Mouse (Mus musculus): ENCODE data around the gene Tiam1. TPM values are rescaled to one million over a fixed set of nuclear protein-coding genes. Genes with fewer than 3 reads are reported as not detected.

Tiam1 gene
- polyA plus RNA-seq, 1 experiment from 2014 or later = 18.8 TPM

DNA sequence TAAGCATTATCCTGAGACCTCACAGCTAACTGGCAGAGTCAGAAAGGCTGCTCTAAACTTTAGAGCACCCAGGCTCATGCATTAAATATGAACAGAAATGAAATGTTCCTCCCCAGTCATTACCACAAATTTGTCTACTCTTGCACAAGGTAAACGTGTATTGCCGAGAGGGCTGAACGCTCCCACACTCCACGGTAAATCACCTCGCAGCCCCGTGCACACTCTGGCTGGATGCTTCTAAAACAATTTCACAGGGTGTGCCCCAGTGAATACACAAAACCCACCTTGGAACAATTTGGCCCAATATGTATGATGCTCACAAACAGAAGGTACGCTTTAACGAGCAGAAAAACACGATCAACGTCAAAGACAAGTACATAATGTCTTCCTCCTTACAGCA is 185.5 kb downstream of the Tiam1 start:
- Histone ChIP-seq H3K4me1 (replicated peaks; ENCODE audit: control insufficient read depth, insufficient read depth) (0 out of 2 replicates have a peak, but pooled peaks cover 2% of the 10 kb centered on the region), H3K27me3 (ENCODE audit: control insufficient read depth, insufficient read depth, low read length) (no peaks in the 10 kb centered on the region), H3K36me3 (ENCODE audit: control insufficient read depth, insufficient read depth, low read length) (no peaks in the 10 kb centered on the region), H3K4me2 (replicated peaks; ENCODE audit: low read depth) (no peak overlapping the region), H3K4me3 (ENCODE audit: low read depth, low read length) (no peak overlapping the region), H3K9me3 (ENCODE audit: control insufficient read depth, low read length) (no peaks in the 10 kb centered on the region), H3K9ac (ENCODE audit: low read length) (no peak overlapping the region), H3K27ac (replicated peaks) (0 out of 2 replicates have a peak overlapping the region, but pooled peaks have one; percentile 41)
- TF ChIP-seq CTCF (IDR thresholded peaks at IDR 0.05; ENCODE audit: low read depth) = no peak
- TF ChIP-seq EP300 (optimal IDR thresholded peaks at IDR 0.05) = no peak
- 59% methylated on average over 10 of the region's 10 CpGs for WGBS
- DNase-seq (ENCODE audit: low spot score) (no peak), ATAC-seq (ENCODE audit: low FRiP score, low TSS enrichment) (no peak)

DNA sequence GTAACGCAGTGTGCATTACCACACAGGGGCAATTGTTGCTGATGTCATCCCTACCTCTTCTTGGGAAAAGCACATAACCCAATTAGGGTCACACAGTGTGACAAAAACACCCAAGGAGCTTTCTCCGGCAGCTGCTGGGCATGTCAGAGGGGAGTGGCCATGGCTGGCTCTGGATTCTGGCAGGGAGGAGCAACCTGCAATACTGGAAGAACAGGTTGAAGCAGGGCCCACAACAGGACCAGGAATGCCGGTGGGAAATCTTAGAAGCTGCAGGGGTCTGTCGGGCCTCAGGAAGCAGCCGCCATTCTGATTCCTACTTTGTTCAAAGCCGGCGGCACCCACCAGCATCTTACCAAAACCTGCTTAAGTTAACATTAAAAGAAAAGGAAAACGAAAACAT is 189.0 kb downstream of the Tiam1 start:
- H3K36me3 ChIP-seq (ENCODE audit: control insufficient read depth, insufficient read depth, low read length) = no peaks in the 10 kb centered on the region
- H3K9ac ChIP-seq (ENCODE audit: low read length) = no peak overlapping the region
- ATAC-seq (ENCODE audit: low FRiP score, low TSS enrichment) (peak; percentile 83), DNase-seq (ENCODE audit: low spot score) (peak; percentile 72)
- no peak overlapping the region for H3K4me2 ChIP-seq (replicated peaks; ENCODE audit: low read depth)
- no peaks in the 10 kb centered on the region for H3K27me3 ChIP-seq (ENCODE audit: control insufficient read depth, insufficient read depth, low read length)
- 50% methylated on average over 8 of the region's 8 CpGs for WGBS
- peak overlapping the region; percentile 81 for H3K27ac ChIP-seq (replicated peaks)
- no peaks in the 10 kb centered on the region for H3K9me3 ChIP-seq (ENCODE audit: control insufficient read depth, low read length)
- H3K4me3 ChIP-seq (ENCODE audit: low read depth, low read length) = no peak overlapping the region
- TF ChIP-seq EP300 (optimal IDR thresholded peaks at IDR 0.05) (peak; percentile 65), CTCF (IDR thresholded peaks at IDR 0.05; ENCODE audit: low read depth) (no peak)
- H3K4me1 ChIP-seq (replicated peaks; ENCODE audit: control insufficient read depth, insufficient read depth) = 0 out of 2 replicates have a peak, but pooled peaks cover 2% of the 10 kb centered on the region

DNA sequence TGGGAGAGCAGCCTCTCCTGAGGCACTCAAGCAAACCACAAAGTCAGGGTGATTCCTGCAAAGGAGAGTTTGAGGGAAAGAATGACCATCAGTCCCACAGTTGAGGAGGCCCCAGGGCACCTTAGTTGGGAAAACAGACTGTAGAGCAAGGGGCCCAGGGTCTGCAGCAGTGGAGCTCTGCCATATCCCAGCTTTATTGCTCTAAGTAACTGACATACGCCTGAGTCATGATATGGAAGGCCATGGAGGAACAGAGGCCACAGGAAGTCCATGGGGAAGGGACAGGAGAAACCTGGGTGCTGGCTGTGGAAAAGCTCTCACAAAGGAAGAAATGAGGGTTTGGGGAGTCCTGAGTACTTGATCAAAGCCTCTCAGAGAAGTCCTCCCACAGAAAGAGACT is 189.5 kb downstream of the Tiam1 start:
- Histone ChIP-seq H3K36me3 (ENCODE audit: control insufficient read depth, insufficient read depth, low read length) (no peaks in the 10 kb centered on the region), H3K9me3 (ENCODE audit: control insufficient read depth, low read length) (no peaks in the 10 kb centered on the region), H3K27ac (replicated peaks) (peak overlapping the region; percentile 81), H3K4me2 (replicated peaks; ENCODE audit: low read depth) (no peak overlapping the region), H3K27me3 (ENCODE audit: control insufficient read depth, insufficient read depth, low read length) (no peaks in the 10 kb centered on the region), H3K4me1 (replicated peaks; ENCODE audit: control insufficient read depth, insufficient read depth) (0 out of 2 replicates have a peak, but pooled peaks cover 2% of the 10 kb centered on the region), H3K4me3 (ENCODE audit: low read depth, low read length) (no peak overlapping the region), H3K9ac (ENCODE audit: low read length) (no peak overlapping the region)
- ATAC-seq (ENCODE audit: low FRiP score, low TSS enrichment) (peak; percentile 9; the same call in 1 of the 2 replicates), DNase-seq (ENCODE audit: low spot score) (no peak)
- TF ChIP-seq EP300 (optimal IDR thresholded peaks at IDR 0.05) (no peak), CTCF (IDR thresholded peaks at IDR 0.05; ENCODE audit: low read depth) (no peak)
- WGBS = 67% methylated on average over 1 of the region's 1 CpGs

DNA sequence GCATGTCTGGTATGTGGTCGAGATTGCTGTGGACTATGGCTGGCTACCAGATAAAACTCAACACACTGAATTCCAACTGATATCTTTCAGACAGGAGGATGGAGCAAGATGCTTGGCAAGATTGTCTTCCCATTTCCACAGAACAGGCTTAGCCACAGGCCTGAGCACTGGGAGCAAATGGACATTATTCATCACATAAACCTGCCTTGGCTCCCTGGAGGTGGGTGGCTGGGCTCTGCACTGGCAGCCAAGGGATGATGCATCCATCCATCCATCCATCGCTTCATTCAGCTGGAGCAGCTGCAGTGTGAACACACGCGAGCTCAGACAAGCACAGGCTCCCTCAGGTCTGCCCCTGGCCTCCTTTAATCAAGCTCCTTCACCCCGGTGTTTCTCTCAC is 190.7 kb downstream of the Tiam1 start:
- H3K4me2 ChIP-seq (replicated peaks; ENCODE audit: low read depth) = no peak overlapping the region
- H3K36me3 ChIP-seq (ENCODE audit: control insufficient read depth, insufficient read depth, low read length) = no peaks in the 10 kb centered on the region
- 68% methylated on average over 5 of the region's 5 CpGs for WGBS
- H3K27me3 ChIP-seq (ENCODE audit: control insufficient read depth, insufficient read depth, low read length) = no peaks in the 10 kb centered on the region
- H3K9ac ChIP-seq (ENCODE audit: low read length) = no peak overlapping the region
- no peaks in the 10 kb centered on the region for H3K9me3 ChIP-seq (ENCODE audit: control insufficient read depth, low read length)
- H3K27ac ChIP-seq (replicated peaks) = no peak overlapping the region
- no peak for ATAC-seq (ENCODE audit: low FRiP score, low TSS enrichment)
- no peak overlapping the region for H3K4me3 ChIP-seq (ENCODE audit: low read depth, low read length)
- 0 out of 2 replicates have a peak, but pooled peaks cover 2% of the 10 kb centered on the region for H3K4me1 ChIP-seq (replicated peaks; ENCODE audit: control insufficient read depth, insufficient read depth)
- no peak for DNase-seq (ENCODE audit: low spot score)
- TF ChIP-seq EP300 (optimal IDR thresholded peaks at IDR 0.05) (no peak), CTCF (IDR thresholded peaks at IDR 0.05; ENCODE audit: low read depth) (no peak)

DNA sequence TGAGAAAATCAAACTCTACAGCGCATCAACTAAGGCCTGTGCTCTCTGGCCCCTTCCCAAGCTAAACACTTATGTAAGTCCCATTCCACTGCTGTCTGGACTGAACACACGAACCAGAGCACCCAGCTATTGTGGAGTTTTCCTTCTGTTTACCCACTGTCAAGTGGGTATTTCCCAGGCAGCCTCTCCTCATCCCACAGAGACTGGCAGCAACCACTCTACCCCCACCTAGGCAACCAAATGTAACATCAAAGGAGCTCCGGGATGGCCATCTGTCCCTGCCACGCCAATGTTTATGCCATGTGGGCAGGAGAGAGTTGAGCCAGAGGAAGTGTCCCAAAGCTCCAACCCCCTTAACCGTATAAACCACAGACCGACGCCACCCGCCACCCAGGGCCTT is 192.8 kb downstream of the Tiam1 start:
- 56% methylated on average over 8 of the region's 8 CpGs for WGBS
- Histone ChIP-seq H3K36me3 (ENCODE audit: control insufficient read depth, insufficient read depth, low read length) (no peaks in the 10 kb centered on the region), H3K27me3 (ENCODE audit: control insufficient read depth, insufficient read depth, low read length) (no peaks in the 10 kb centered on the region), H3K9me3 (ENCODE audit: control insufficient read depth, low read length) (no peaks in the 10 kb centered on the region), H3K27ac (replicated peaks) (no peak overlapping the region), H3K4me1 (replicated peaks; ENCODE audit: control insufficient read depth, insufficient read depth) (0 out of 2 replicates have a peak, but pooled peaks cover 2% of the 10 kb centered on the region), H3K4me3 (ENCODE audit: low read depth, low read length) (no peak overlapping the region), H3K9ac (ENCODE audit: low read length) (no peak overlapping the region), H3K4me2 (replicated peaks; ENCODE audit: low read depth) (no peak overlapping the region)
- ATAC-seq (ENCODE audit: low FRiP score, low TSS enrichment) (no peak), DNase-seq (ENCODE audit: low spot score) (no peak)
- no peak for TF ChIP-seq EP300 (optimal IDR thresholded peaks at IDR 0.05)
- TF ChIP-seq CTCF (IDR thresholded peaks at IDR 0.05; ENCODE audit: low read depth) = no peak

DNA sequence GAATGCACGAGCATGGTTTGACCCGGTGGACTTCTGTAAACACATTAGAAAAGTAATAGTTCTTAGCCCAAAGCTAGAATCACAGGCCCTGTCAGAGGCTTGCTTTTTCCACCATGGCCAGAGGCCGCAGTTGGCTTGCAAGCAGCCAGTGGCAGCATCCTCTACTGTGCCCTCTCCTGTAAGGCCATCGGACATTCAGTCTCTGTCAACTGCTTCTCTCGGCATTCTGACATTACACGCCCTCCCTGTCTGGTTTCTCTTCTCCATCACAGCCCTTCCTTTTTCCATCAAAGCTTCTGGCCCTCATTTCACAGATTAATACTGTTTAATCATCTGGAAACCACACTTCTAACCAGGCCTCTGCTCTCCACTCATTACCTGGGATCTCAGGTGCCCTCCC is 193.3 kb downstream of the Tiam1 start:
- WGBS = 63% methylated on average over 6 of the region's 6 CpGs
- no peak overlapping the region for H3K9ac ChIP-seq (ENCODE audit: low read length)
- H3K27ac ChIP-seq (replicated peaks) = no peak overlapping the region
- H3K4me2 ChIP-seq (replicated peaks; ENCODE audit: low read depth) = no peak overlapping the region
- ATAC-seq (ENCODE audit: low FRiP score, low TSS enrichment) (no peak), DNase-seq (ENCODE audit: low spot score) (no peak)
- no peaks in the 10 kb centered on the region for H3K9me3 ChIP-seq (ENCODE audit: control insufficient read depth, low read length)
- TF ChIP-seq CTCF (IDR thresholded peaks at IDR 0.05; ENCODE audit: low read depth) (no peak), EP300 (optimal IDR thresholded peaks at IDR 0.05) (no peak)
- 0 out of 2 replicates have a peak, but pooled peaks cover 2% of the 10 kb centered on the region for H3K4me1 ChIP-seq (replicated peaks; ENCODE audit: control insufficient read depth, insufficient read depth)
- no peaks in the 10 kb centered on the region for H3K36me3 ChIP-seq (ENCODE audit: control insufficient read depth, insufficient read depth, low read length)
- no peak overlapping the region for H3K4me3 ChIP-seq (ENCODE audit: low read depth, low read length)
- H3K27me3 ChIP-seq (ENCODE audit: control insufficient read depth, insufficient read depth, low read length) = no peaks in the 10 kb centered on the region

Data from stomach, postnatal 0 days (tissue).